ENCODE assay signal across 8 mouse cellular contexts in the genomic region with DNA sequence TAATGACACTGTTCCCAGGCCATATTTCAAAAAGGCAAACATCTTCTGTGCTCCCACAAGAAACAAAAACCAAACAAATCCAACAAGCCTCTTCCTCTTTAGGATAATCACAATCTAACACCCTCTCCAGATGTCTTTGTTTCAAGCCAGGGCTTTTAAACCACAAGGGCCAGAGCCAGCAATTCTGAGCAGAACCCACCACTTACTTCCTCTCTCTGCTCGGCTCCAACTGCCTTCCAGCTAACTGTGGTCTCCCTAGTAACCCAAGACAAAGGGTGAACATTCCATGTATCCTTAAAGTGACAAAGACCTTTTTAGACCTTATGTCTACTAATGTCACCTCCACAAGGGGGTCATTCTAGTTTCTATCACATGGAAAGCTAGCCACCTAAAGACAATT. TPM values are rescaled to one million over a fixed set of nuclear protein-coding genes. Genes with fewer than 3 reads are reported as not detected.
A peak's percentile ranks its signal among the peaks of the same experiment; 100 is the strongest.
DNase-seq lines count a peak whose midpoint lies in the region; ATAC-seq and TF ChIP-seq lines count a peak whose summit lies in the region.

No protein-coding gene starts in this region.

- H3K9me3 ChIP-seq in kidney, embryonic 15.5 days (replicated peaks), result no peaks in the 10 kb centered on the region
- no peaks in the 10 kb centered on the region for H3K9me3 ChIP-seq in liver, postnatal 0 days (ENCODE audit: low read length)

- POLR2A ChIA-PET in Patski (lab: Charles Lee), result no interaction called here

- no peak overlapping the region for H3K4me3 ChIP-seq in kidney, embryonic 15.5 days (replicated peaks)
- H3K4me3 ChIP-seq in liver, postnatal 0 days (ENCODE audit: low read depth, low read length), result no peak overlapping the region
- H3K4me3 ChIP-seq in olfactory bulb, adult 2 months (ENCODE audit: insufficient read depth, low read depth, low read length), result no peak overlapping the region

- no peak overlapping the region for H3K9ac ChIP-seq in kidney, embryonic 15.5 days
- H3K9ac ChIP-seq in liver, postnatal 0 days (replicated peaks), result no peak overlapping the region

- peaks cover 12% of the 10 kb centered on the region for H3K4me1 ChIP-seq in kidney, embryonic 15.5 days
- peaks cover 12% of the 10 kb centered on the region for H3K4me1 ChIP-seq in liver, postnatal 0 days (ENCODE audit: insufficient read depth)
- H3K4me1 ChIP-seq in olfactory bulb, adult 2 months (ENCODE audit: control insufficient read depth, insufficient read depth, low read length), result peaks cover 11% of the 10 kb centered on the region

- no peak overlapping the region for H3K4me2 ChIP-seq in kidney, embryonic 15.5 days
- no peak overlapping the region for H3K4me2 ChIP-seq in liver, postnatal 0 days (ENCODE audit: low read depth, low read length)

- H3K27me3 ChIP-seq in kidney, embryonic 15.5 days, result no peaks in the 10 kb centered on the region
- no peaks in the 10 kb centered on the region for H3K27me3 ChIP-seq in Patski
- no peaks in the 10 kb centered on the region for H3K27me3 ChIP-seq in liver, postnatal 0 days (ENCODE audit: insufficient read depth, low read length)

- in situ Hi-C loops in Patski (cut with MboI; ENCODE audit: low pct_unique_long_range_greater_than_20kb), result no loop called here

- H3K36me3 ChIP-seq in kidney, embryonic 15.5 days, result peaks cover 35% of the 10 kb centered on the region
- peaks cover 40% of the 10 kb centered on the region for H3K36me3 ChIP-seq in liver, postnatal 0 days (replicated peaks; ENCODE audit: insufficient read depth, low read length)

- no peak for TF ChIP-seq CTCF in Patski (IDR thresholded peaks at IDR 0.05)
- TF ChIP-seq CTCF in liver, postnatal 0 days (IDR thresholded peaks at IDR 0.05; ENCODE audit: low read depth), result no peak
- TF ChIP-seq CTCF in olfactory bulb, adult 2 months (IDR thresholded peaks at IDR 0.05; ENCODE audit: insufficient read depth, low read depth, low read length), result no peak

- DNase-seq in kidney, postnatal 25 days, result no peak
- no peak for DNase-seq in Patski (ENCODE audit: low read depth, low spot score)
- DNase-seq in heart, adult 18-20 months, result peak; percentile 50 to 76
- no peak for DNase-seq in liver, postnatal 0 days
- DNase-seq in spleen, postnatal 14 days (ENCODE audit: low spot score in 2 of 2), result no peak
- DNase-seq in spleen, adult 18-20 months, result no peak

- 0 out of 2 replicates have a peak overlapping the region, but pooled peaks have one; percentile 3 for H3K27ac ChIP-seq in kidney, embryonic 15.5 days
- H3K27ac ChIP-seq in liver, postnatal 0 days (ENCODE audit: low read depth), result peak overlapping the region; percentile 30; the same call in 1 of the 2 replicates
- H3K27ac ChIP-seq in olfactory bulb, adult 2 months (ENCODE audit: insufficient read depth, low read depth, low read length), result peak overlapping the region; percentile 57; the same call in 1 of the 2 replicates

- TF ChIP-seq EP300 in liver, postnatal 0 days (IDR thresholded peaks at IDR 0.05; ENCODE audit: low read depth), result no peak

- CTCF ChIA-PET in Patski (lab: Charles Lee), result interaction anchor here (1.3 to 3.0 kb wide), 2 partner anchors 13 to 14 kb away, joined by 3 to 23 read pairs; no protein-coding TSS in a partner anchor

- 0% methylated on average over 1 of the region's 1 CpGs for WGBS in kidney, embryonic 15.5 days
- WGBS in liver, postnatal 0 days (ENCODE audit: insufficient replicate concordance), result 5% methylated on average over 1 of the region's 1 CpGs
- WGBS in olfactory bulb, adult 2 months, result 0% methylated on average over 1 of the region's 1 CpGs

- no peak for ATAC-seq in kidney, embryonic 15.5 days (replicated peaks; ENCODE audit: low FRiP score)
- peak; percentile 46 for ATAC-seq in Patski
- peak; percentile 29; the same call in 1 of the 2 replicates for ATAC-seq in liver, postnatal 0 days

- no peak for TF ChIP-seq POLR2A in olfactory bulb, adult 2 months (IDR thresholded peaks at IDR 0.05; ENCODE audit: insufficient read depth, low read depth, low read length)

RNA-seq across cellular contexts. Expression of gene Dido1, which starts 17.2 kb away (rescaled TPM):
- polyA plus RNA-seq in kidney, embryonic 15.5 days (2015; fragmentation: Nextera tagmentation; extraction: Ambion mirVana), result 28.4 and 29.7 TPM in 2 replicates
- polyA plus RNA-seq in Patski (2021), result 30.8 TPM
- total RNA-seq in heart, adult 18-20 months (2021), result 10 to 100 TPM; 25.8 to 29.9 TPM
- polyA plus RNA-seq in liver, postnatal 0 days (2015; fragmentation: Nextera tagmentation; extraction: Ambion mirVana), result 6.5 and 8.7 TPM in 2 replicates
- polyA plus RNA-seq in olfactory bulb, adult 2 months (2012; ENCODE audit: insufficient read depth, insufficient read length, low replicate concordance, missing spikeins), result 63.1 TPM in 1 of 2 replicates, not detected in the other

RNA-seq across cellular contexts. Expression of gene Gid8, which starts 17.3 kb away (rescaled TPM):
- polyA plus RNA-seq in kidney, embryonic 15.5 days (2015; fragmentation: Nextera tagmentation; extraction: Ambion mirVana), result 55.8 TPM in 2 replicates
- polyA plus RNA-seq in Patski (2021), result 54.1 TPM
- total RNA-seq in heart, adult 18-20 months (2021), result 10 to 100 TPM; 55.8 to 59.5 TPM
- 68.2 and 71.3 TPM in 2 replicates for polyA plus RNA-seq in liver, postnatal 0 days (2015; fragmentation: Nextera tagmentation; extraction: Ambion mirVana)
- polyA plus RNA-seq in olfactory bulb, adult 2 months (2012; ENCODE audit: insufficient read depth, insufficient read length, low replicate concordance, missing spikeins), result not detected in 2 replicates

RNA-seq across cellular contexts. Expression of gene Slc17a9, which starts 32.4 kb away (rescaled TPM):
- polyA plus RNA-seq in kidney, embryonic 15.5 days (2015; fragmentation: Nextera tagmentation; extraction: Ambion mirVana), result 0.58 and 1.6 TPM in 2 replicates
- polyA plus RNA-seq in Patski (2021), result 0.12 TPM
- under 1 TPM; 0.10 to 0.54 TPM for total RNA-seq in heart, adult 18-20 months (2021)
- 5.2 and 6.0 TPM in 2 replicates for polyA plus RNA-seq in liver, postnatal 0 days (2015; fragmentation: Nextera tagmentation; extraction: Ambion mirVana)
- not detected in 2 replicates for polyA plus RNA-seq in olfactory bulb, adult 2 months (2012; ENCODE audit: insufficient read depth, insufficient read length, low replicate concordance, missing spikeins)

RNA-seq across cellular contexts. Expression of gene Tcfl5, which starts 50.1 kb away (rescaled TPM):
- polyA plus RNA-seq in kidney, embryonic 15.5 days (2015; fragmentation: Nextera tagmentation; extraction: Ambion mirVana), result 0.21 and 0.23 TPM in 2 replicates
- polyA plus RNA-seq in Patski (2021), result not detected
- not detected for total RNA-seq in heart, adult 18-20 months (2021)
- not detected in 2 replicates for polyA plus RNA-seq in liver, postnatal 0 days (2015; fragmentation: Nextera tagmentation; extraction: Ambion mirVana)
- not detected in 2 replicates for polyA plus RNA-seq in olfactory bulb, adult 2 months (2012; ENCODE audit: insufficient read depth, insufficient read length, low replicate concordance, missing spikeins)

Comparison
In these comparisons a context has a peak if more than half of its experiments do, and no peak if none do; other contexts are left out.
1. H3K27ac ChIP-seq: peak in every context shown above with its lines; median percentile 57 in olfactory bulb, adult 2 months; 30 in liver, postnatal 0 days; 3 in kidney, embryonic 15.5 days.
2. DNase-seq: peak in heart, adult 18-20 months (2 of 2); none in kidney, postnatal 25 days (0 of 2), Patski (single experiment), liver, postnatal 0 days (single experiment), spleen, postnatal 14 days (0 of 2) and spleen, adult 18-20 months (0 of 2).